Comparison of ENCODE assay signal across 8 mouse cellular contexts in genomic region chr3:75557292-75557691, GRCm38 (mm10). TPM values are rescaled to one million over a fixed set of nuclear protein-coding genes. Genes with fewer than 3 reads are reported as not detected.
DNase-seq lines count a peak whose midpoint lies in the region; ATAC-seq and TF ChIP-seq lines count a peak whose summit lies in the region.

Serpini1 (plus strand) TSS chr3:75557547.

- H3K4me3 ChIP-seq in heart, embryonic 14.5 days (ENCODE audit: control insufficient read depth in 1 of 2, insufficient read depth in 1 of 2, low read depth in 1 of 2, low read length in 2 of 2) = peak within 1 kb of the TSS; percentile 80 to 87
- peak within 1 kb of the TSS; percentile 85 for H3K4me3 ChIP-seq in liver, embryonic 11.5 days (ENCODE audit: low read depth, low read length)
- peak within 1 kb of the TSS; percentile 69 for H3K4me3 ChIP-seq in myocyte

- peak within 1 kb of the TSS; percentile 79 to 81 for H3K27ac ChIP-seq in heart, embryonic 14.5 days (replicated peaks in 1 of 2; ENCODE audit: control insufficient read depth in 1 of 2, insufficient read depth in 1 of 2, low read depth in 2 of 2, low read length in 2 of 2)
- peak within 1 kb of the TSS; percentile 81 for H3K27ac ChIP-seq in liver, embryonic 11.5 days (ENCODE audit: low read depth, low read length)

- no peaks in the 10 kb centered on the region for H3K9me3 ChIP-seq in heart, embryonic 14.5 days (ENCODE audit: control insufficient read depth, low read length)
- no peaks in the 10 kb centered on the region for H3K9me3 ChIP-seq in liver, embryonic 11.5 days (ENCODE audit: control insufficient read depth, low read length)

- peaks cover 0 to 8% of the 10 kb centered on the region in 2 experiments; a peak in 2 of 4 replicates for H3K4me1 ChIP-seq in heart, embryonic 14.5 days (ENCODE audit: control insufficient read depth in 2 of 2, insufficient read depth in 2 of 2, low read length in 2 of 2)
- peaks cover 8% of the 10 kb centered on the region; the same call in 1 of the 2 replicates for H3K4me1 ChIP-seq in liver, embryonic 11.5 days (replicated peaks; ENCODE audit: control insufficient read depth, insufficient read depth, low read length)

- H3K27me3 ChIP-seq in heart, embryonic 14.5 days (ENCODE audit: control insufficient read depth, insufficient read depth, low read length) = no peaks in the 10 kb centered on the region
- no peaks in the 10 kb centered on the region for H3K27me3 ChIP-seq in liver, embryonic 11.5 days (replicated peaks; ENCODE audit: control insufficient read depth, insufficient read depth, low read length)
- H3K27me3 ChIP-seq in myocyte (ENCODE audit: control insufficient read depth, insufficient read depth, insufficient read length) = no peaks in the 10 kb centered on the region

- peak within 1 kb of the TSS; percentile 91 for H3K9ac ChIP-seq in heart, embryonic 14.5 days (ENCODE audit: low read length)
- H3K9ac ChIP-seq in liver, embryonic 11.5 days (ENCODE audit: low read depth, low read length) = peak within 1 kb of the TSS; percentile 73

- 0% methylated on average over 19 of the region's 19 CpGs for WGBS in heart, embryonic 14.5 days
- under 1% methylated on average over 19 of the region's 19 CpGs for whole genome bisulfite sequencing in liver, embryonic 11.5 days

- TF ChIP-seq POLR2A in myocyte (IDR thresholded peaks at IDR 0.05; ENCODE audit: insufficient read length, low read depth) = peak; percentile 32

- peak within 1 kb of the TSS; percentile 83 for H3K4me2 ChIP-seq in heart, embryonic 14.5 days (ENCODE audit: low read length)
- H3K4me2 ChIP-seq in liver, embryonic 11.5 days = peak within 1 kb of the TSS; percentile 80
- H3K4me2 ChIP-seq in myocyte (ENCODE audit: low read depth) = peak within 1 kb of the TSS; percentile 76

- ATAC-seq in CD4-positive, CD25-positive, alpha-beta regulatory T cell, adult 4 months = peak; percentile 67
- peak; percentile 90 for ATAC-seq in heart, embryonic 14.5 days (ENCODE audit: insufficient number of reproducible peaks, insufficient read depth, low FRiP score, low read depth)
- peak; percentile 90 for ATAC-seq in liver, embryonic 11.5 days (replicated peaks; ENCODE audit: low FRiP score)

- peak within 1 kb of the TSS; percentile 68 for H3ac ChIP-seq in myocyte (ENCODE audit: control insufficient read depth, insufficient read length)

- no peaks in the 10 kb centered on the region for H3K36me3 ChIP-seq in heart, embryonic 14.5 days (ENCODE audit: control insufficient read depth, insufficient read depth, low read length)
- H3K36me3 ChIP-seq in liver, embryonic 11.5 days (ENCODE audit: control insufficient read depth, insufficient read depth, low read length) = no peaks in the 10 kb centered on the region
- H3K36me3 ChIP-seq in myocyte (ENCODE audit: control insufficient read depth, insufficient read depth) = no peaks in the 10 kb centered on the region

- H3K79me2 ChIP-seq in myocyte (ENCODE audit: control insufficient read depth, insufficient read depth) = peaks cover 40% of the 10 kb centered on the region

- DNase-seq in brain, embryonic 18.5 days (ENCODE audit: low read depth, low spot score) = peak; percentile 90
- peak; percentile 23 for DNase-seq in fat pad, adult 2 months (ENCODE audit: extremely low read depth, low read depth, low spot score)
- peak; percentile 92 for DNase-seq in kidney, postnatal 10 days
- DNase-seq in liver, embryonic 11.5 days (ENCODE audit: low spot score) = no peak
- peak; percentile 94 for DNase-seq in telencephalon, adult 2 months (ENCODE audit: low read depth, low spot score)

TF ChIP-seq in myocyte, 11 proteins besides CTCF, POLR2A, EP300 and RAD21:
- TF ChIP-seq TCF12 (IDR thresholded peaks at IDR 0.05; ENCODE audit: insufficient read depth, poor library complexity, severe bottlenecking) = no peak
- no peak for TF ChIP-seq E2F4 (IDR thresholded peaks at IDR 0.05; ENCODE audit: insufficient read depth)
- TF ChIP-seq POLR2AphosphoS2 (IDR thresholded peaks at IDR 0.05; ENCODE audit: insufficient read length, low read depth) = no peak
- TF ChIP-seq MYOG (IDR thresholded peaks at IDR 0.05; ENCODE audit: control insufficient read depth in 1 of 3, insufficient read depth in 1 of 3, insufficient read length in 2 of 3, low read depth in 2 of 3) = peak in 1 of 3 experiments; percentile 2
- TF ChIP-seq TCF3 (IDR thresholded peaks at IDR 0.05; ENCODE audit: insufficient read length, low read depth) = no peak

RNA-seq across cellular contexts. Expression of gene Serpini1, which starts in this region (rescaled TPM):
- 10 to 100 TPM; 16.6 to 19.3 TPM for polyA plus RNA-seq in CD4-positive, CD25-positive, alpha-beta regulatory T cell, adult 4 months (2017; shearing (Covaris generic))
- 1.4 and 1.7 TPM in 2 replicates for polyA plus RNA-seq in heart, embryonic 14.5 days (2014; fragmentation: Nextera tagmentation; extraction: Ambion mirVana)
- polyA plus RNA-seq in liver, embryonic 11.5 days (2014; fragmentation: Nextera tagmentation; extraction: Ambion mirVana) = 0.57 and 0.75 TPM in 2 replicates
- polyA plus RNA-seq in myocyte (2012; fragmentation: generic; extraction: Trizol) = 0.14 TPM

Comparison
In these comparisons a context has a peak if more than half of its experiments do, and no peak if none do; other contexts are left out.
1. Peak in ATAC-seq, H3K4me3 ChIP-seq, H3K27ac ChIP-seq, H3K9ac ChIP-seq and H3K4me2 ChIP-seq in liver, embryonic 11.5 days; RNA of the gene not detected or under 1 TPM.